Mouse (Mus musculus) stomach, embryonic 16.5 days (tissue): ENCODE measurements around the gene Dph3. TPM values are rescaled to one million over a fixed set of nuclear protein-coding genes. Genes with fewer than 3 reads are reported as not detected.
A peak's percentile ranks its signal among the peaks of the same experiment; 100 is the strongest.
"Not testable (repeated sequence)": the region's sequence is repeated elsewhere in the genome, so short reads cannot be mapped to it uniquely, and the experiment has no call there.

Source experiments
- ATAC-seq: fragments of 200-750 bp; cut with Nextera tagmentation; 2 replicates; pipeline ENCODE4 v1.8.0; 2017; ENCODE audit warnings: moderate number of reproducible peaks, moderate TSS enrichment; ENCODE audit not compliant: insufficient read depth, low FRiP score
- H3K27ac ChIP-seq: fragments of 300-500 bp; sonication (generic); 2 replicates; pipeline ENCODE4 v1.5.1; 2014; ENCODE audit warnings: low read length
- H3K27me3 ChIP-seq: fragments of 300-500 bp; sonication (generic); 2 replicates; pipeline ENCODE4 v1.6.1; 2014; ENCODE audit warnings: low read length, control low read depth, mixed read lengths; ENCODE audit not compliant: control insufficient read depth, insufficient read depth
- H3K36me3 ChIP-seq: fragments of 300-500 bp; sonication (generic); 2 replicates; pipeline ENCODE4 v1.6.1; 2014; ENCODE audit warnings: low read length; ENCODE audit not compliant: control insufficient read depth, insufficient read depth
- H3K4me1 ChIP-seq: fragments of 300-500 bp; sonication (generic); 2 replicates; pipeline ENCODE4 v1.6.1; 2014; ENCODE audit warnings: low read length, control low read depth, mixed read lengths; ENCODE audit not compliant: control insufficient read depth, insufficient read depth
- H3K4me2 ChIP-seq: fragments of 300-500 bp; sonication (generic); 2 replicates; pipeline ENCODE4 v1.6.1; 2014; ENCODE audit warnings: low read depth, low read length, mixed read lengths
- H3K4me3 ChIP-seq: fragments of 300-500 bp; sonication (generic); replicated peaks from 2 replicates; pipeline ENCODE4 v1.5.1; 2014; ENCODE audit warnings: mild to moderate bottlenecking, low read length
- H3K9ac ChIP-seq: fragments of 300-500 bp; sonication (generic); 2 replicates; pipeline ENCODE4 v1.6.1; 2014; ENCODE audit warnings: low read length
- H3K9me3 ChIP-seq: fragments of 300-500 bp; sonication (generic); replicated peaks from 2 replicates; pipeline ENCODE4 v1.6.1; 2016; ENCODE audit warnings: low read length, control low read depth; ENCODE audit not compliant: control insufficient read depth
- WGBS: fragments of 180-500 bp; shearing (Covaris S2); extraction: QIAGEN DNeasy Blood & Tissue Kit; methylation state at CpG from one replicate; pipeline ENCODE4 v1.1.7; 2014; 5-methylcytosine and 5-hydroxymethylcytosine counted together
- polyA plus RNA-seq: library from polyadenylated mRNA; unstranded; fragments of >200 nt; fragmentation: Nextera tagmentation; extraction: Ambion mirVana; gene quantifications from 2 replicates; pipeline ENCODE4 v1.2.1, GENCODE M21; 2015

Dph3 gene
- polyA plus RNA-seq, 1 experiment from 2014 or later = 89.7 TPM

GRCm38 (mm10) chr14:32091704-32092103 lies 6.2 kb upstream of the Dph3 start:
- no peaks in the 10 kb centered on the region for H3K9me3 ChIP-seq
- H3K9ac ChIP-seq = no peak overlapping the region
- 0 out of 2 replicates have a peak, but pooled peaks cover 7% of the 10 kb centered on the region for H3K4me1 ChIP-seq
- no peak overlapping the region for H3K4me2 ChIP-seq
- 79% methylated on average over 4 of the region's 4 CpGs for WGBS
- H3K27me3 ChIP-seq = no peaks in the 10 kb centered on the region
- no peak for ATAC-seq
- H3K4me3 ChIP-seq = no peak overlapping the region
- H3K36me3 ChIP-seq = 0 out of 2 replicates have a peak, but pooled peaks cover 15% of the 10 kb centered on the region
- no peak overlapping the region for H3K27ac ChIP-seq

- no peak overlapping the region for H3K4me2 ChIP-seq
- no peaks in the 10 kb centered on the region for H3K9me3 ChIP-seq
- WGBS = 45% methylated on average over 4 of the region's 4 CpGs
- no peak for ATAC-seq
- no peaks in the 10 kb centered on the region for H3K27me3 ChIP-seq
- 0 out of 2 replicates have a peak, but pooled peaks cover 15% of the 10 kb centered on the region for H3K36me3 ChIP-seq
- H3K27ac ChIP-seq = no peak overlapping the region
- no peak overlapping the region for H3K4me3 ChIP-seq
- peaks cover 7% of the 10 kb centered on the region; the same call in 1 of the 2 replicates for H3K4me1 ChIP-seq
- no peak overlapping the region for H3K9ac ChIP-seq
Observed at GRCm38 (mm10) chr14:32091124-32091523, 5.6 kb upstream of the Dph3 start.

GRCm38 (mm10) chr14:32087584-32088248 lies 2.2 kb upstream of the Dph3 start:
- not testable (repeated sequence) for H3K4me2 ChIP-seq, ATAC-seq, H3K36me3 ChIP-seq, H3K9ac ChIP-seq, H3K27ac ChIP-seq, H3K9me3 ChIP-seq, H3K4me3 ChIP-seq, H3K27me3 ChIP-seq
- H3K4me1 ChIP-seq = peaks cover 11% of the 10 kb centered on the region
- 84% methylated on average over 7 of the region's 7 CpGs for WGBS

- ATAC-seq = no peak
- peak overlapping the region; percentile 86 for H3K9ac ChIP-seq
Observed at GRCm38 (mm10) chr14:32086226-32086625, 697 bp upstream of the Dph3 start.

GRCm38 (mm10) chr14:32084761-32085485 lies 606 bp downstream of the Dph3 start, which contains the start of gene Oxnad1:
TSS of gene Oxnad1 (plus strand) at chr14:32085374.
- H3K4me3 ChIP-seq = peak within 1 kb of the TSS; percentile 70
- peak within 1 kb of the TSS; percentile 94 for H3K27ac ChIP-seq
- peak within 1 kb of the TSS; percentile 85 for H3K4me2 ChIP-seq
- H3K9me3 ChIP-seq = no peaks in the 10 kb centered on the region
- H3K36me3 ChIP-seq = peaks cover 12% of the 10 kb centered on the region
- H3K27me3 ChIP-seq = no peaks in the 10 kb centered on the region
- H3K9ac ChIP-seq = peak within 1 kb of the TSS; percentile 86
- peak; percentile 95 for ATAC-seq
- 2% methylated on average over 22 of the region's 22 CpGs for WGBS
- peaks cover 7% of the 10 kb centered on the region for H3K4me1 ChIP-seq

More at GRCm38 (mm10) chr14:32086226-32086625, 697 bp upstream of the Dph3 start:
- Histone ChIP-seq H3K9me3 (no peaks in the 10 kb centered on the region), H3K4me2 (peak overlapping the region; percentile 83), H3K27me3 (no peaks in the 10 kb centered on the region), H3K27ac (peak overlapping the region; percentile 94), H3K36me3 (peaks cover 12% of the 10 kb centered on the region), H3K4me1 (peaks cover 7% of the 10 kb centered on the region), H3K4me3 (peak overlapping the region; percentile 70)
- 7% methylated on average over 8 of the region's 8 CpGs for WGBS

- Histone ChIP-seq H3K4me1 (peaks cover 7% of the 10 kb centered on the region), H3K4me2 (no peak overlapping the region), H3K9me3 (no peaks in the 10 kb centered on the region), H3K27ac (no peak overlapping the region), H3K9ac (no peak overlapping the region), H3K36me3 (peaks cover 12% of the 10 kb centered on the region), H3K27me3 (no peaks in the 10 kb centered on the region), H3K4me3 (no peak overlapping the region)
- 97% methylated on average over 2 of the region's 2 CpGs for WGBS
- ATAC-seq = no peak
Observed at GRCm38 (mm10) chr14:32083466-32083865, 2.1 kb downstream of the Dph3 start.

GRCm38 (mm10) chr14:32082891-32083290 lies 2.6 kb downstream of the Dph3 start:
- 91% methylated on average over 6 of the region's 6 CpGs for WGBS
- peaks cover 7% of the 10 kb centered on the region for H3K4me1 ChIP-seq
- H3K36me3 ChIP-seq = peaks cover 12% of the 10 kb centered on the region
- ATAC-seq = no peak
- H3K4me2 ChIP-seq = no peak overlapping the region
- no peak overlapping the region for H3K4me3 ChIP-seq
- H3K9ac ChIP-seq = no peak overlapping the region
- no peaks in the 10 kb centered on the region for H3K27me3 ChIP-seq
- H3K9me3 ChIP-seq = no peaks in the 10 kb centered on the region
- H3K27ac ChIP-seq = no peak overlapping the region

GRCm38 (mm10) chr14:32081026-32081425 lies 4.5 kb downstream of the Dph3 start:
- Histone ChIP-seq H3K4me3 (no peak overlapping the region), H3K9ac (no peak overlapping the region), H3K27ac (no peak overlapping the region), H3K4me2 (no peak overlapping the region), H3K27me3 (no peaks in the 10 kb centered on the region), H3K4me1 (peaks cover 3% of the 10 kb centered on the region), H3K9me3 (no peaks in the 10 kb centered on the region), H3K36me3 (peaks cover 12% of the 10 kb centered on the region)
- ATAC-seq = no peak
- WGBS = 80% methylated on average over 10 of the region's 10 CpGs

- no peak overlapping the region for H3K9ac ChIP-seq
- WGBS = 49% methylated on average over 8 of the region's 8 CpGs
- H3K4me3 ChIP-seq = no peak overlapping the region
- H3K9me3 ChIP-seq = no peaks in the 10 kb centered on the region
- peak; percentile 53; the same call in 1 of the 2 replicates for ATAC-seq
- H3K27me3 ChIP-seq = no peaks in the 10 kb centered on the region
- no peaks in the 10 kb centered on the region for H3K4me1 ChIP-seq
- H3K27ac ChIP-seq = no peak overlapping the region
- no peak overlapping the region for H3K4me2 ChIP-seq
- H3K36me3 ChIP-seq = peaks cover 3% of the 10 kb centered on the region; the same call in 1 of the 2 replicates
Observed at GRCm38 (mm10) chr14:32076896-32077575, 8.5 kb downstream of the Dph3 start.
